Mouse (Mus musculus): ENCODE measurements around the gene Vstm5. TPM values are rescaled to one million over a fixed set of nuclear protein-coding genes. Genes with fewer than 3 reads are reported as not detected.

Vstm5 gene
- polyA plus RNA-seq, 1 experiment from 2014 or later = 4.4 TPM

- H3K9me3 ChIP-seq (ENCODE audit: control insufficient read depth) = no peaks in the 10 kb centered on the region
- H3K9ac ChIP-seq (ENCODE audit: low read depth, low read length) = no peak overlapping the region
- H3K36me3 ChIP-seq (ENCODE audit: control insufficient read depth, insufficient read depth) = no peaks in the 10 kb centered on the region
- H3K4me1 ChIP-seq (replicated peaks; ENCODE audit: control insufficient read depth, insufficient read depth, low read length) = no peaks in the 10 kb centered on the region
- no peak for TF ChIP-seq CTCF (IDR thresholded peaks at IDR 0.05; ENCODE audit: low read depth)
- no peak overlapping the region for H3K27ac ChIP-seq (ENCODE audit: low read depth, low read length)
- 41% methylated on average over 2 of the region's 2 CpGs for WGBS
- H3K27me3 ChIP-seq (replicated peaks; ENCODE audit: control insufficient read depth, insufficient read depth, low read length) = no peaks in the 10 kb centered on the region
- H3K4me3 ChIP-seq (ENCODE audit: low read depth, low read length) = no peak overlapping the region
- ATAC-seq = no peak
- no peak overlapping the region for H3K4me2 ChIP-seq (replicated peaks; ENCODE audit: low read depth)
These were observed 13.9 kb upstream of the Vstm5 start for GRCm38 (mm10) chr9:15224912-15225311.

- Histone ChIP-seq H3K9me3 (ENCODE audit: control insufficient read depth) (no peaks in the 10 kb centered on the region), H3K9ac (ENCODE audit: low read depth, low read length) (no peak overlapping the region), H3K27ac (ENCODE audit: low read depth, low read length) (no peak overlapping the region), H3K4me1 (replicated peaks; ENCODE audit: control insufficient read depth, insufficient read depth, low read length) (no peaks in the 10 kb centered on the region), H3K4me3 (ENCODE audit: low read depth, low read length) (no peak overlapping the region), H3K4me2 (replicated peaks; ENCODE audit: low read depth) (no peak overlapping the region), H3K36me3 (ENCODE audit: control insufficient read depth, insufficient read depth) (no peaks in the 10 kb centered on the region), H3K27me3 (replicated peaks; ENCODE audit: control insufficient read depth, insufficient read depth, low read length) (no peaks in the 10 kb centered on the region)
- TF ChIP-seq CTCF (IDR thresholded peaks at IDR 0.05; ENCODE audit: low read depth) = peak; percentile 26
- WGBS = 93% methylated on average over 3 of the region's 3 CpGs
- no peak for ATAC-seq
These were observed 6.4 kb upstream of the Vstm5 start for GRCm38 (mm10) chr9:15232445-15232844.

- no peaks in the 10 kb centered on the region for H3K36me3 ChIP-seq (ENCODE audit: control insufficient read depth, insufficient read depth)
- H3K4me2 ChIP-seq (replicated peaks; ENCODE audit: low read depth) = no peak overlapping the region
- H3K9me3 ChIP-seq (ENCODE audit: control insufficient read depth) = no peaks in the 10 kb centered on the region
- TF ChIP-seq CTCF (IDR thresholded peaks at IDR 0.05; ENCODE audit: low read depth) = no peak
- 80% methylated on average over 1 of the region's 1 CpGs for WGBS
- no peak overlapping the region for H3K27ac ChIP-seq (ENCODE audit: low read depth, low read length)
- no peak overlapping the region for H3K9ac ChIP-seq (ENCODE audit: low read depth, low read length)
- no peak overlapping the region for H3K4me3 ChIP-seq (ENCODE audit: low read depth, low read length)
- H3K27me3 ChIP-seq (replicated peaks; ENCODE audit: control insufficient read depth, insufficient read depth, low read length) = no peaks in the 10 kb centered on the region
- no peak for ATAC-seq
- H3K4me1 ChIP-seq (replicated peaks; ENCODE audit: control insufficient read depth, insufficient read depth, low read length) = no peaks in the 10 kb centered on the region
These were observed 5.2 kb upstream of the Vstm5 start for GRCm38 (mm10) chr9:15233604-15234003.

GRCm38 (mm10) chr9:15235986-15236385, 2.9 kb upstream of the Vstm5 start:
- Histone ChIP-seq H3K27ac (ENCODE audit: low read depth, low read length) (no peak overlapping the region), H3K27me3 (replicated peaks; ENCODE audit: control insufficient read depth, insufficient read depth, low read length) (no peaks in the 10 kb centered on the region), H3K4me1 (replicated peaks; ENCODE audit: control insufficient read depth, insufficient read depth, low read length) (peaks cover 6% of the 10 kb centered on the region; the same call in 1 of the 2 replicates), H3K9me3 (ENCODE audit: control insufficient read depth) (no peaks in the 10 kb centered on the region), H3K4me3 (ENCODE audit: low read depth, low read length) (no peak overlapping the region), H3K36me3 (ENCODE audit: control insufficient read depth, insufficient read depth) (no peaks in the 10 kb centered on the region), H3K9ac (ENCODE audit: low read depth, low read length) (no peak overlapping the region), H3K4me2 (replicated peaks; ENCODE audit: low read depth) (no peak overlapping the region)
- 85% methylated on average over 3 of the region's 3 CpGs for WGBS
- no peak for TF ChIP-seq CTCF (IDR thresholded peaks at IDR 0.05; ENCODE audit: low read depth)
- ATAC-seq = no peak

- Histone ChIP-seq H3K27me3 (replicated peaks; ENCODE audit: control insufficient read depth, insufficient read depth, low read length) (no peaks in the 10 kb centered on the region), H3K9ac (ENCODE audit: low read depth, low read length) (no peak overlapping the region), H3K4me3 (ENCODE audit: low read depth, low read length) (no peak overlapping the region), H3K4me1 (replicated peaks; ENCODE audit: control insufficient read depth, insufficient read depth, low read length) (peaks cover 6% of the 10 kb centered on the region; the same call in 1 of the 2 replicates), H3K36me3 (ENCODE audit: control insufficient read depth, insufficient read depth) (no peaks in the 10 kb centered on the region), H3K9me3 (ENCODE audit: control insufficient read depth) (no peaks in the 10 kb centered on the region), H3K4me2 (replicated peaks; ENCODE audit: low read depth) (no peak overlapping the region), H3K27ac (ENCODE audit: low read depth, low read length) (0 out of 2 replicates have a peak overlapping the region, but pooled peaks have one; percentile 23)
- TF ChIP-seq CTCF (IDR thresholded peaks at IDR 0.05; ENCODE audit: low read depth) = no peak
- 49% methylated on average over 14 of the region's 14 CpGs for WGBS
- ATAC-seq = no peak
These were observed 1.1 kb upstream of the Vstm5 start for GRCm38 (mm10) chr9:15237516-15238296.

- Histone ChIP-seq H3K4me2 (replicated peaks; ENCODE audit: low read depth) (peak overlapping the region; percentile 92), H3K9me3 (ENCODE audit: control insufficient read depth) (no peaks in the 10 kb centered on the region), H3K4me3 (ENCODE audit: low read depth, low read length) (peak overlapping the region; percentile 52), H3K36me3 (ENCODE audit: control insufficient read depth, insufficient read depth) (no peaks in the 10 kb centered on the region), H3K27me3 (replicated peaks; ENCODE audit: control insufficient read depth, insufficient read depth, low read length) (no peaks in the 10 kb centered on the region), H3K27ac (ENCODE audit: low read depth, low read length) (peak overlapping the region; percentile 42; the same call in 1 of the 2 replicates), H3K4me1 (replicated peaks; ENCODE audit: control insufficient read depth, insufficient read depth, low read length) (peaks cover 6% of the 10 kb centered on the region; the same call in 1 of the 2 replicates), H3K9ac (ENCODE audit: low read depth, low read length) (no peak overlapping the region; the same call in 1 of the 2 replicates)
- WGBS = 47% methylated on average over 16 of the region's 16 CpGs
- 0 out of 2 replicates have a peak, but pooled peaks have one; percentile 2 for TF ChIP-seq CTCF (IDR thresholded peaks at IDR 0.05; ENCODE audit: low read depth)
- ATAC-seq = peak; percentile 12; the same call in 1 of the 2 replicates
These were observed 401 bp upstream of the Vstm5 start for GRCm38 (mm10) chr9:15238297-15238990.
